Mouse (Mus musculus) MEL (cell line): ENCODE data around the gene Pmfbp1.

Experiments
- CTCF ChIP-seq, 3 experiments: IDR thresholded peaks in 2 of 3; conservative IDR thresholded peaks in 1 of 3; 2 replicates each; pipeline ENCODE4 v1.5.1; 2011 to 2012; ENCODE audit warnings: low read length in 3 of 3, low read depth in 2 of 3, mild to moderate bottlenecking in 2 of 3, improper control_type of control experiment in 1 of 3, inconsistent platforms in 1 of 3, mixed read lengths in 1 of 3, moderate library complexity in 1 of 3; ENCODE audit not compliant: control insufficient read depth in 1 of 3, insufficient read depth in 1 of 3, poor library complexity in 1 of 3, severe bottlenecking in 1 of 3
- POLR2A ChIP-seq, 2 experiments: IDR thresholded peaks; 2 replicates each; pipeline ENCODE4 v1.6.1; 2011 to 2012; ENCODE audit warnings: low read length in 2 of 2, mild to moderate bottlenecking in 2 of 2, control low read depth in 1 of 2, improper control_type of control experiment in 1 of 2, low read depth in 1 of 2, moderate library complexity in 1 of 2; ENCODE audit not compliant: control insufficient read depth in 1 of 2, insufficient read depth in 1 of 2, poor library complexity in 1 of 2
- POLR2AphosphoS2 ChIP-seq: IDR thresholded peaks from 2 replicates; pipeline ENCODE4 v1.6.1; 2011; ENCODE audit warnings: low read length, improper control_type of control experiment

GRCm38 (mm10) chr8:109465761-109466160, 28.1 kb upstream of the Pmfbp1 start:
- TF ChIP-seq POLR2A (IDR thresholded peaks at IDR 0.05; ENCODE audit: control insufficient read depth in 1 of 2, insufficient read depth in 1 of 2, low read depth in 1 of 2, low read length in 2 of 2, poor library complexity in 1 of 2) (no peak), CTCF (IDR thresholded peaks at IDR 0.05 in 2 of 3, conservative IDR thresholded peaks at IDR 0.05 in 1 of 3; ENCODE audit: control insufficient read depth in 1 of 3, insufficient read depth in 1 of 3, low read depth in 2 of 3, low read length in 3 of 3, poor library complexity in 1 of 3, severe bottlenecking in 1 of 3) (no peak), POLR2AphosphoS2 (no peak)
